Mouse (Mus musculus) adrenal gland, postnatal 10 days (tissue): ENCODE data around the gene Ccr10. TPM values are rescaled to one million over a fixed set of nuclear protein-coding genes. Genes with fewer than 3 reads are reported as not detected.

Experiments used
- DNase-seq: peaks from one replicate; pipeline ENCODE4 v3.0.0; 2021; ENCODE audit warnings: mixed read lengths
- total RNA-seq, 2 experiments: library from RNA; stranded (reverse); gene quantifications; 2 replicates each; pipeline ENCODE4 v1.2.3; 2021

Gene Ccr10
- total RNA-seq, 2 experiments from 2014 or later, result 0.78 to 1.00 TPM

GRCm38 (mm10) chr11:101154648-101155047 lies 20.6 kb downstream of the Ccr10 start:
- DNase-seq, result no peak

- no peak for DNase-seq
These were observed 22.4 kb downstream of the Ccr10 start for GRCm38 (mm10) chr11:101152825-101153224.

GRCm38 (mm10) chr11:101151063-101151462 lies 24.2 kb downstream of the Ccr10 start:
- no peak for DNase-seq

GRCm38 (mm10) chr11:101149178-101150105 lies 25.8 kb downstream of the Ccr10 start:
- peak; percentile 67 for DNase-seq

GRCm38 (mm10) chr11:101148751-101149150 lies 26.5 kb downstream of the Ccr10 start:
- no peak for DNase-seq

- DNase-seq, result no peak
These were observed 28.9 kb downstream of the Ccr10 start for GRCm38 (mm10) chr11:101146377-101146776.

GRCm38 (mm10) chr11:101143338-101144225 lies 31.7 kb downstream of the Ccr10 start:
- peak; percentile 47 for DNase-seq

GRCm38 (mm10) chr11:101142215-101142967 lies 32.9 kb downstream of the Ccr10 start:
- no peak for DNase-seq

GRCm38 (mm10) chr11:101141088-101141487 lies 34.2 kb downstream of the Ccr10 start:
- DNase-seq, result no peak

GRCm38 (mm10) chr11:101140164-101140819 lies 35.0 kb downstream of the Ccr10 start:
- no peak for DNase-seq

GRCm38 (mm10) chr11:101138536-101139181 lies 36.6 kb downstream of the Ccr10 start:
- DNase-seq, result peak; percentile 61

- no peak for DNase-seq
These were observed 38.2 kb downstream of the Ccr10 start for GRCm38 (mm10) chr11:101137000-101137399.

- peak; percentile 78 for DNase-seq
These were observed 40.9 kb downstream of the Ccr10 start for GRCm38 (mm10) chr11:101134217-101134865.

- no peak for DNase-seq
These were observed 42.2 kb downstream of the Ccr10 start for GRCm38 (mm10) chr11:101133037-101133436.

- peak; percentile 56 for DNase-seq
These were observed 43.5 kb downstream of the Ccr10 start for GRCm38 (mm10) chr11:101131701-101132100.

GRCm38 (mm10) chr11:101131187-101131586 lies 44.1 kb downstream of the Ccr10 start:
- no peak for DNase-seq

- peak; percentile 54 for DNase-seq
These were observed 45.0 kb downstream of the Ccr10 start for GRCm38 (mm10) chr11:101130056-101130756.

GRCm38 (mm10) chr11:101128996-101129577 lies 46.2 kb downstream of the Ccr10 start:
- DNase-seq, result peak; percentile 40

- no peak for DNase-seq
These were observed 48.2 kb downstream of the Ccr10 start for GRCm38 (mm10) chr11:101127075-101127474.
